Mouse (Mus musculus): ENCODE results near the gene Il23a.

DNA sequence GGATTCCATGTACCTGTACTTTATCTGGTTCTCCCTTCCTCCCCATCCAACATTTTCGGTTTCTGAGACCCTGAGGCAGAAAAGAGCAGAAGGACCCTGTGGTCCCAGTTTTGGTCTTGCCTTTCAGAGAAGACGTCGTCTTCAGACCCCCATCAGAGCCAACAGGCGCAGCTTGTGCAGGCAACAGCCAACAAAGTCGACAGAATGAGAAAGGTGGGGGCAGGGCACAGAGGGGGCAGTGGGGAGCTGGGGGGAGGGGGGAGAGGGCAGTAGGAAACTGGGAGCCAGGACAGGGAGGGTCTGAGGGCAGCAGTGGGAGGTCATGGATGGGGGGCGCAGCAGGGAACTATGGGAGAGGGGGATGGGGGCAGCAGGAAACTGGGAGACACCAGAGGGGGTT lies 20.4 kb downstream of the Il23a start:
- TF ChIP-seq CTCF (IDR thresholded peaks at IDR 0.05; ENCODE audit: low read depth) (no peak), EP300 (IDR thresholded peaks at IDR 0.05; ENCODE audit: low read depth) (no peak)

Measured in liver, embryonic 14.5 days (tissue).